Mouse (Mus musculus) hindbrain, postnatal 0 days (tissue): ENCODE data around the gene Ang2. TPM values are rescaled to one million over a fixed set of nuclear protein-coding genes. Genes with fewer than 3 reads are reported as not detected.
"Not testable (repeated sequence)": the region's sequence is repeated elsewhere in the genome, so short reads cannot be mapped to it uniquely, and the experiment has no call there.

ENCODE experiments used
- ATAC-seq: fragments of 200-750 bp; cut with Nextera tagmentation; 2 replicates; pipeline ENCODE4 v1.8.0; 2017; ENCODE audit warnings: mild to moderate bottlenecking, moderate TSS enrichment, moderate library complexity
- DNase-seq: peaks from one replicate; pipeline ENCODE4 v3.0.0-alpha.2; 2015; ENCODE audit warnings: low spot score
- H3K27ac ChIP-seq: fragments of 300-500 bp; sonication (generic); 2 replicates; pipeline ENCODE4 v1.5.1; 2014; ENCODE audit warnings: mild to moderate bottlenecking
- H3K27me3 ChIP-seq: fragments of 300-500 bp; sonication (generic); 2 replicates; pipeline ENCODE4 v1.6.1; 2014; ENCODE audit warnings: low read length, mixed read lengths; ENCODE audit not compliant: insufficient read depth
- H3K36me3 ChIP-seq: fragments of 300-500 bp; sonication (generic); 2 replicates; pipeline ENCODE4 v1.6.1; 2014; ENCODE audit warnings: low read length, mixed read lengths; ENCODE audit not compliant: insufficient read depth
- H3K4me1 ChIP-seq: fragments of 300-500 bp; sonication (generic); 2 replicates; pipeline ENCODE4 v1.6.1; 2014; ENCODE audit warnings: antibody characterized with exemption, low read length, mixed read lengths; ENCODE audit not compliant: insufficient read depth
- H3K4me2 ChIP-seq: fragments of 300-500 bp; sonication (generic); 2 replicates; pipeline ENCODE4 v1.6.1; 2014; ENCODE audit warnings: low read depth, mild to moderate bottlenecking, low read length, moderate library complexity, mixed read lengths
- H3K4me3 ChIP-seq: fragments of 300-500 bp; sonication (generic); 2 replicates; pipeline ENCODE4 v1.5.1; 2014; ENCODE audit warnings: low read length
- H3K9ac ChIP-seq: fragments of 300-500 bp; sonication (generic); replicated peaks from 2 replicates; pipeline ENCODE4 v1.6.1; 2014; ENCODE audit warnings: mild to moderate bottlenecking, low read length, moderate library complexity, mixed read lengths
- H3K9me3 ChIP-seq: fragments of 300-500 bp; sonication (generic); 2 replicates; pipeline ENCODE4 v1.6.1; 2016; ENCODE audit warnings: low read length, mixed read lengths
- CTCF ChIP-seq: IDR thresholded peaks from 2 replicates; pipeline ENCODE4 v1.5.1; 2016; ENCODE audit warnings: antibody characterized with exemption, control low read depth, low read depth
- WGBS: fragments of 180-500 bp; shearing (Covaris S2); extraction: QIAGEN DNeasy Blood & Tissue Kit; methylation state at CpG from one replicate; pipeline ENCODE4 v1.1.7; 2014; 5-methylcytosine and 5-hydroxymethylcytosine counted together
- polyA plus RNA-seq: library from polyadenylated mRNA; unstranded; fragments of >200 nt; fragmentation: Nextera tagmentation; extraction: Ambion mirVana; gene quantifications from 2 replicates; pipeline ENCODE4 v1.2.1, GENCODE M21; 2015
- total RNA-seq: library from RNA; depleted of rRNA; stranded (reverse); fragments of >200 nt; gene quantifications from 2 replicates; pipeline ENCODE4 v1.2.3, GENCODE M21; 2014

The Ang2 gene
- total and polyA plus RNA-seq, 2 experiments from 2014 or later, result not detected

GRCm38 (mm10) chr14:51200466-51200865, 1.5 kb upstream of the Ang2 start:
- Histone ChIP-seq H3K27me3 (no peaks in the 10 kb centered on the region), H3K27ac (no peak overlapping the region), H3K36me3 (no peaks in the 10 kb centered on the region), H3K4me2 (no peak overlapping the region), H3K4me1 (no peaks in the 10 kb centered on the region), H3K9ac (no peak overlapping the region), H3K9me3 (no peaks in the 10 kb centered on the region), H3K4me3 (no peak overlapping the region)
- TF ChIP-seq CTCF, result no peak
- ATAC-seq, result no peak
- no peak for DNase-seq
- WGBS, result 84% methylated on average over 2 of the region's 2 CpGs

DNA sequence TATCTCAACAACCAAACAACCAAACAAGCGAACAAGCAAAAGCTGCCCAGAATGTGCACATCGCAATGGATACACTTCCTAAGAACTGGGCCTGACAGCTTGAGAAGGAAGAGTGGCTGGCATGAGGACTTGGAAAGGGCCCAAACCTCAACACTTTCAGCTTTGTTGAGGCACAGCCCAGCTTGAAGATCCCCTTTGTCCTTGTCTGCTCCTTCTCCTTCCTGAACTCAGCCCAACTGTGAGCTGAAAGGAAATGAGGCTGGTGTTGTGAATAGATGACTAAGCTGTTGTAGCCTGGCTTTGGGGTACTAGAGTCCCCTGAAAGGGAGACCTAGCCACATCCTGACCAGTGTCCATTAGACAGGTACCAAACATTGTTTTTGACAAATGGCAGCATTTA, 1.1 kb upstream of the Ang2 start:
- H3K27me3 ChIP-seq, result no peaks in the 10 kb centered on the region
- WGBS, result 76% methylated on average over 2 of the region's 2 CpGs
- no peak for DNase-seq
- no peaks in the 10 kb centered on the region for H3K36me3 ChIP-seq
- TF ChIP-seq CTCF, result no peak
- no peaks in the 10 kb centered on the region for H3K9me3 ChIP-seq
- H3K4me3 ChIP-seq, result no peak overlapping the region
- H3K9ac ChIP-seq, result no peak overlapping the region
- ATAC-seq, result no peak
- H3K27ac ChIP-seq, result no peak overlapping the region
- H3K4me2 ChIP-seq, result no peak overlapping the region
- H3K4me1 ChIP-seq, result no peaks in the 10 kb centered on the region

GRCm38 (mm10) chr14:51195681-51196080, 3.3 kb downstream of the Ang2 start:
- WGBS, result 89% methylated on average over 4 of the region's 4 CpGs
- Histone ChIP-seq H3K9me3 (no peaks in the 10 kb centered on the region), H3K27me3 (no peaks in the 10 kb centered on the region), H3K9ac (no peak overlapping the region), H3K36me3 (no peaks in the 10 kb centered on the region), H3K27ac (no peak overlapping the region), H3K4me3 (no peak overlapping the region), H3K4me1 (no peaks in the 10 kb centered on the region), H3K4me2 (no peak overlapping the region)
- TF ChIP-seq CTCF, result no peak
- no peak for ATAC-seq
- no peak for DNase-seq

DNA sequence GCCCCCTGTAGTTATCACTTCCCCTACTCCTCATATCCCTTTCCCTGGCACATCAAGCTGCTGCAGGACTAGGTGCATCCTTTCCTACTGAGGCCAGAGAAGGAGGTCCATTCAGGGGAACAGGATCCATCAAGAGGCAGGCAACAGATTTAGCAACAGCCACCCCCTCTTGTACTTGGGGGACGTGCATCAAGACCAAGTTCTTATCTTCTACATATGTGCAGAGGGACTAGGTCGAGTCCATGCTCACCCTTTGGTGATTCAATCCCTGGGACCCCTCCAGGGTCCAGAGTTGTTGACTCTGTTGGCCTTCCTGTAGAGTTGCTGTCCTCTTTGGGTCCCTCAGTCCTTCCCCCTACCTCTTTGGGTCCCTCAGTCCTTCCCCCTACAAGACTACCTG, 17.9 kb downstream of the Ang2 start:
- H3K9ac ChIP-seq, H3K27ac ChIP-seq, H3K4me1 ChIP-seq, DNase-seq, H3K4me2 ChIP-seq, ATAC-seq, H3K4me3 ChIP-seq, H3K27me3 ChIP-seq, H3K9me3 ChIP-seq, H3K36me3 ChIP-seq: not testable (repeated sequence)
- 95% methylated on average over 2 of the region's 2 CpGs for WGBS

- 80% methylated on average over 4 of the region's 4 CpGs for WGBS
- no peak for ATAC-seq
- H3K9ac ChIP-seq, result no peak overlapping the region
These were observed 25.1 kb downstream of the Ang2 start for GRCm38 (mm10) chr14:51173843-51174242.

DNA sequence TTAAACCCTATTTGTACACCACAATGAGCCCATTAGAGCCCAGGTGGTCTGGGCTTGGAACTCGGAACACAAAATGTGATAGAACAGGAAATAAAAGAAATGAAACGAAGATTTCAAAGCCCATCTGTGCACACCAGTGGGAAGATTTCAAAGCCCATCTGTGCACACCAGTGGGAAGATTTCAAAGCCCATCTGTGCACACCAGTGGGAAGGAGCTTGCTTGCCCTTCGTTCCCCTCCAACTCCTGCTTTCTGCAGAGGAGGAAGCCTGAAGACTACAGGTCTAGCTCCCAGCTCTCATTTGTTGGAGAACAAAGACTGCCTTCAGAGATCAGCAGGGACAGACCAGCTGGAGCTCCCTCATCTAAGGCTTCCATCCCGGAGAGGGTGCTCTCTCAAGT, 26.0 kb downstream of the Ang2 start:
- H3K9me3 ChIP-seq, H3K9ac ChIP-seq, H3K27ac ChIP-seq, H3K27me3 ChIP-seq, H3K4me3 ChIP-seq, H3K36me3 ChIP-seq, H3K4me1 ChIP-seq, H3K4me2 ChIP-seq, DNase-seq: not testable (repeated sequence)
- ATAC-seq, result peak; percentile 39; the same call in 1 of the 2 replicates
- WGBS, result 32% methylated on average over 4 of the region's 4 CpGs

More at GRCm38 (mm10) chr14:51173843-51174242, 25.1 kb downstream of the Ang2 start:
- TF ChIP-seq CTCF, result no peak
- Histone ChIP-seq H3K27me3 (no peaks in the 10 kb centered on the region), H3K4me1 (no peaks in the 10 kb centered on the region), H3K4me3 (no peak overlapping the region), H3K9me3 (no peaks in the 10 kb centered on the region), H3K36me3 (no peaks in the 10 kb centered on the region), H3K4me2 (no peak overlapping the region), H3K27ac (no peak overlapping the region)
- no peak for DNase-seq

DNA sequence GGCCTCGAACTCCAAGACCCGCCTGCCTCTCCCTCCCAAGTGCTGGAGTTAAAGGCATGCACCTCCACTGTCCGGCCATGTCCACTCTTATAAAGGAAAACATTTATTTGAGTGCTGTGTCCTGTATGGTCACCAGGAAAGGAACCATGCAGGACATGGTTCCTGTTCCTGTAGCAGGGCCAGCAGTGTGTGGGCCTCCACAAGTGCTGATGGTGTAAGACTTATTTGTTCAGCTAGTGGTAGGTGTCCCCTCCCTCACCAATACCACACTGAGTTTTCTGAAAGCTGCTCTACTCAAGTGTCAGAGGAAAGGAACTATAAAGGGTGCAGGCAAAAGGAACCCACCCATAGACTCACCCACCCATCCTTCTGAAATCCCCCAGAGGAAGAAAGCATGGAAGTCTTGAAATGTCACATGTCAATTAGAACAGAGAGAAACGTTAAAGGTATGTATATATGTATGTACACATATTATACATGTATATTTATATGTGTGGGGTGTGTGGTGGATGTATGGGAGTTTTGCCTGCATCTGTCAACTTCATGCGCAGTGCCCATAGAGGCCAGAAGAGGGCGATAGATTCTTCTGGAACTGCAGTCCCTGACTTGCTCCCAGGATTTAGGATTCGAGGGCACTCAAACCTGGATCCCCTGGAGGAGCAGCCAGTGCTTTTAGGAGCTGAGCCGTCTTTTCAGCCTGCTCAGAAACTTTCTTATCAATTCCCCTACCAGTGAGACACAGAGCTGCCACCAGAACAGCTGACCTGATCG, 26.7 kb downstream of the Ang2 start:
- not testable (repeated sequence) for H3K27me3 ChIP-seq, H3K9me3 ChIP-seq, H3K27ac ChIP-seq, H3K36me3 ChIP-seq, H3K4me2 ChIP-seq, H3K4me3 ChIP-seq, H3K9ac ChIP-seq, H3K4me1 ChIP-seq
- peak; percentile 61; the same call in 1 of the 2 replicates for ATAC-seq
- 38% methylated on average over 9 of the region's 9 CpGs for WGBS
- peak; percentile 70 for TF ChIP-seq CTCF
- DNase-seq, result peak; percentile 67
